Mouse (Mus musculus): ENCODE results near the gene Acot6.

Gene Acot6

GRCm38 (mm10) chr12:84101493-84101845 lies 1.0 kb downstream of the Acot6 start:
- peak; percentile 30 for DNase-seq (ENCODE audit: low read depth, low spot score)

- no peak for DNase-seq (ENCODE audit: low read depth, low spot score)
These were observed 6.6 kb downstream of the Acot6 start for GRCm38 (mm10) chr12:84107012-84107411.

GRCm38 (mm10) chr12:84107692-84108091 lies 7.2 kb downstream of the Acot6 start:
- peak; percentile 43 for DNase-seq (ENCODE audit: low read depth, low spot score)

- no peak for DNase-seq (ENCODE audit: low read depth, low spot score)
These were observed 9.5 kb downstream of the Acot6 start for GRCm38 (mm10) chr12:84109924-84110323.

GRCm38 (mm10) chr12:84110814-84111213 lies 10.4 kb downstream of the Acot6 start:
- no peak for DNase-seq (ENCODE audit: low read depth, low spot score)

GRCm38 (mm10) chr12:84113676-84114075 lies 13.2 kb downstream of the Acot6 start:
- no peak for DNase-seq (ENCODE audit: low read depth, low spot score)

GRCm38 (mm10) chr12:84114153-84114994 lies 13.9 kb downstream of the Acot6 start, which contains the start of gene Dnal1:
Gene Dnal1, plus strand, starts transcription at chr12:84114366.
- peak; percentile 93 for DNase-seq (ENCODE audit: low read depth, low spot score)

- no peak for DNase-seq (ENCODE audit: low read depth, low spot score)
These were observed 19.1 kb downstream of the Acot6 start for GRCm38 (mm10) chr12:84119584-84119983.

GRCm38 (mm10) chr12:84125892-84126291 lies 25.4 kb downstream of the Acot6 start:
- no peak for DNase-seq (ENCODE audit: low read depth, low spot score)

GRCm38 (mm10) chr12:84126899-84127298 lies 26.4 kb downstream of the Acot6 start:
- no peak for DNase-seq (ENCODE audit: low read depth, low spot score)

GRCm38 (mm10) chr12:84128576-84128975 lies 28.1 kb downstream of the Acot6 start:
- no peak for DNase-seq (ENCODE audit: low read depth, low spot score)

- no peak for DNase-seq (ENCODE audit: low read depth, low spot score)
These were observed 29.5 kb downstream of the Acot6 start for GRCm38 (mm10) chr12:84129931-84130330.

- peak; percentile 76 for DNase-seq (ENCODE audit: low read depth, low spot score)
These were observed 31.8 kb downstream of the Acot6 start for GRCm38 (mm10) chr12:84132265-84132664.

GRCm38 (mm10) chr12:84137131-84137530 lies 36.7 kb downstream of the Acot6 start:
- DNase-seq (ENCODE audit: low read depth, low spot score), result no peak

- DNase-seq (ENCODE audit: low read depth, low spot score), result no peak
These were observed 39.7 kb downstream of the Acot6 start for GRCm38 (mm10) chr12:84140135-84140534.

GRCm38 (mm10) chr12:84141271-84141670 lies 40.8 kb downstream of the Acot6 start:
- no peak for DNase-seq (ENCODE audit: low read depth, low spot score)

- no peak for DNase-seq (ENCODE audit: low read depth, low spot score)
These were observed 42.0 kb downstream of the Acot6 start for GRCm38 (mm10) chr12:84142281-84143050.

- DNase-seq (ENCODE audit: low read depth, low spot score), result peak; percentile 94
These were observed 47.6 kb downstream of the Acot6 start, which contains the start of gene Pnma1 for GRCm38 (mm10) chr12:84147954-84148621. Gene Pnma1, minus strand, starts transcription at chr12:84148489.

GRCm38 (mm10) chr12:84148622-84149012 lies 48.2 kb downstream of the Acot6 start:
- DNase-seq (ENCODE audit: low read depth, low spot score), result no peak

- DNase-seq (ENCODE audit: low read depth, low spot score), result no peak
These were observed 49.5 kb downstream of the Acot6 start for GRCm38 (mm10) chr12:84149971-84150370.

- no peak for DNase-seq (ENCODE audit: low read depth, low spot score)
These were observed 50.5 kb downstream of the Acot6 start for GRCm38 (mm10) chr12:84150976-84151375.

GRCm38 (mm10) chr12:84151911-84152310 lies 51.5 kb downstream of the Acot6 start:
- DNase-seq (ENCODE audit: low read depth, low spot score), result no peak
